Mouse (Mus musculus) megakaryocyte progenitor cell, adult 5-6 weeks (primary cell): ENCODE results near the gene Cenpl. TPM values are rescaled to one million over a fixed set of nuclear protein-coding genes. Genes with fewer than 3 reads are reported as not detected.
"Not testable (repeated sequence)": the region's sequence is repeated elsewhere in the genome, so short reads cannot be mapped to it uniquely, and the experiment has no call there.

Experiments
- ATAC-seq: replicated peaks from 2 replicates; pipeline ENCODE4 v1.8.0; 2016; ENCODE audit warnings: mild to moderate bottlenecking, moderate TSS enrichment, inconsistent platforms; ENCODE audit not compliant: poor library complexity
- total RNA-seq, 2 experiments: library from RNA; stranded (forward) in 1 of 2; stranded (reverse) in 1 of 2; fragments of 157-497, 149-512 nt in 1 of 2; fragments of 200-1000 nt in 1 of 2; gene quantifications; 2 replicates each; pipeline versions ENCODE4 v1.2.3 to v1.2.4; 2015 to 2017

Cenpl gene
- total RNA-seq (2015) (38.1 and 41.3 TPM in 2 replicates), total RNA-seq (2017) (7.3 and 8.3 TPM in 2 replicates)

GRCm38 (mm10) chr1:161070352-161071271 is at the start of gene Cenpl, which contains the start of gene Dars2:
Cenpl (plus strand) TSS chr1:161070713.
Dars2 (minus strand) TSS chr1:161070658.
- peak; percentile 88 for ATAC-seq

- ATAC-seq: no peak
Observed at GRCm38 (mm10) chr1:161025410-161026210, 44.9 kb upstream of the Cenpl start.

- ATAC-seq: 0 out of 2 replicates have a peak, but pooled peaks have one; percentile 32
Observed at GRCm38 (mm10) chr1:161027196-161027595, 43.3 kb upstream of the Cenpl start.

GRCm38 (mm10) chr1:161028427-161028826 is 42.1 kb upstream of the Cenpl start:
- not testable (repeated sequence) for ATAC-seq

- ATAC-seq: peak; percentile 10; the same call in 1 of the 2 replicates
Observed at GRCm38 (mm10) chr1:161030058-161030457, 40.5 kb upstream of the Cenpl start.

- no peak for ATAC-seq
Observed at GRCm38 (mm10) chr1:161031881-161032280, 38.6 kb upstream of the Cenpl start.

- no peak for ATAC-seq
Observed at GRCm38 (mm10) chr1:161032345-161032744, 38.2 kb upstream of the Cenpl start.

- ATAC-seq: 0 out of 2 replicates have a peak, but pooled peaks have one; percentile 0
Observed at GRCm38 (mm10) chr1:161033856-161034434, 36.6 kb upstream of the Cenpl start.

GRCm38 (mm10) chr1:161034435-161035280 is 35.9 kb upstream of the Cenpl start, which contains the start of gene Zbtb37:
Zbtb37 (minus strand) TSS chr1:161034849.
- peak; percentile 49 for ATAC-seq

- peak; percentile 21 for ATAC-seq
Observed at GRCm38 (mm10) chr1:161035281-161035785, 35.2 kb upstream of the Cenpl start.

- no peak for ATAC-seq
Observed at GRCm38 (mm10) chr1:161035786-161036404, 34.6 kb upstream of the Cenpl start.

GRCm38 (mm10) chr1:161036411-161036841 is 34.1 kb upstream of the Cenpl start:
- no peak for ATAC-seq

- ATAC-seq: no peak
Observed at GRCm38 (mm10) chr1:161037026-161037425, 33.5 kb upstream of the Cenpl start.

GRCm38 (mm10) chr1:161037599-161037998 is 32.9 kb upstream of the Cenpl start:
- ATAC-seq: no peak

GRCm38 (mm10) chr1:161038004-161038403 is 32.5 kb upstream of the Cenpl start:
- ATAC-seq: no peak

- ATAC-seq: peak; percentile 4
Observed at GRCm38 (mm10) chr1:161038968-161039721, 31.4 kb upstream of the Cenpl start.

- ATAC-seq: peak; percentile 24
Observed at GRCm38 (mm10) chr1:161039741-161040425, 30.6 kb upstream of the Cenpl start.

GRCm38 (mm10) chr1:161040426-161040770 is 30.1 kb upstream of the Cenpl start:
- ATAC-seq: no peak
